Mouse (Mus musculus): ENCODE measurements around the gene Drg1.

Gene Drg1

GRCm38 (mm10) chr11:3266079-3266685, at the start of gene Drg1:
TSS of gene Drg1 (minus strand) at chr11:3266415.
- DNase-seq (ENCODE audit: low spot score): peak; percentile 95

- DNase-seq (ENCODE audit: low spot score): peak; percentile 88
These were observed 47.9 kb upstream of the Drg1 start for GRCm38 (mm10) chr11:3314148-3314547.

- no peak for DNase-seq (ENCODE audit: low spot score)
These were observed 47.1 kb upstream of the Drg1 start for GRCm38 (mm10) chr11:3313294-3313693.

GRCm38 (mm10) chr11:3311586-3312347, 45.6 kb upstream of the Drg1 start:
- DNase-seq (ENCODE audit: low spot score): no peak

GRCm38 (mm10) chr11:3310789-3311585, 44.8 kb upstream of the Drg1 start:
- no peak for DNase-seq (ENCODE audit: low spot score)

GRCm38 (mm10) chr11:3309884-3310283, 43.7 kb upstream of the Drg1 start:
- no peak for DNase-seq (ENCODE audit: low spot score)

GRCm38 (mm10) chr11:3307875-3308274, 41.7 kb upstream of the Drg1 start:
- no peak for DNase-seq (ENCODE audit: low spot score)

- DNase-seq (ENCODE audit: low spot score): no peak
These were observed 39.6 kb upstream of the Drg1 start for GRCm38 (mm10) chr11:3305821-3306220.

- DNase-seq (ENCODE audit: low spot score): no peak
These were observed 36.6 kb upstream of the Drg1 start for GRCm38 (mm10) chr11:3302792-3303191.

- DNase-seq (ENCODE audit: low spot score): no peak
These were observed 36.2 kb upstream of the Drg1 start for GRCm38 (mm10) chr11:3302385-3302784.

- DNase-seq (ENCODE audit: low spot score): no peak
These were observed 34.9 kb upstream of the Drg1 start for GRCm38 (mm10) chr11:3301075-3301474.

- no peak for DNase-seq (ENCODE audit: low spot score)
These were observed 32.6 kb upstream of the Drg1 start for GRCm38 (mm10) chr11:3298813-3299185.

- peak; percentile 30 for DNase-seq (ENCODE audit: low spot score)
These were observed 31.9 kb upstream of the Drg1 start for GRCm38 (mm10) chr11:3297871-3298812.

- DNase-seq (ENCODE audit: low spot score): no peak
These were observed 29.8 kb upstream of the Drg1 start for GRCm38 (mm10) chr11:3296056-3296455.

- no peak for DNase-seq (ENCODE audit: low spot score)
These were observed 28.4 kb upstream of the Drg1 start for GRCm38 (mm10) chr11:3294641-3295040.

- DNase-seq (ENCODE audit: low spot score): no peak
These were observed 27.1 kb upstream of the Drg1 start for GRCm38 (mm10) chr11:3293361-3293760.

GRCm38 (mm10) chr11:3292711-3293249, 26.6 kb upstream of the Drg1 start:
- DNase-seq (ENCODE audit: low spot score): peak; percentile 59

GRCm38 (mm10) chr11:3292062-3292421, 25.8 kb upstream of the Drg1 start:
- peak; percentile 68 for DNase-seq (ENCODE audit: low spot score)

- no peak for DNase-seq (ENCODE audit: low spot score)
These were observed 25.3 kb upstream of the Drg1 start for GRCm38 (mm10) chr11:3291311-3292061.

- peak; percentile 66 for DNase-seq (ENCODE audit: low spot score)
These were observed 24.6 kb upstream of the Drg1 start for GRCm38 (mm10) chr11:3290640-3291310.

All from testis, postnatal 10 days (tissue).